25 mouse cellular contexts compared by ENCODE assay signal in genomic region chr14:105993124-105993523, GRCm38 (mm10).
DNase-seq lines count a peak whose midpoint lies in the region; ATAC-seq and TF ChIP-seq lines count a peak whose summit lies in the region.
"Had no signal": no experiment of that assay in that cellular context is flagged by ENCODE, and none has a peak within 500 bp of the region (broad histone marks: within the 10 kb centered on the region; RNA-seq: fewer than 3 reads in every experiment).

No protein-coding gene starts in this region.

- no peaks in the 10 kb centered on the region for H3K27me3 ChIP-seq in embryonic facial prominence, embryonic 14.5 days (replicated peaks; ENCODE audit: control insufficient read depth, insufficient read depth, low read length)
- no peaks in the 10 kb centered on the region for H3K27me3 ChIP-seq in embryonic facial prominence, embryonic 10.5 days (replicated peaks; ENCODE audit: low read depth, poor library complexity, severe bottlenecking)
- no peaks in the 10 kb centered on the region for H3K27me3 ChIP-seq in lung, postnatal 0 days (replicated peaks; ENCODE audit: insufficient read depth, low read length)
- no peaks in the 10 kb centered on the region for H3K27me3 ChIP-seq in limb, embryonic 13.5 days
- H3K27me3 ChIP-seq: CH12.LX; hindbrain, embryonic 15.5 days; kidney, embryonic 15.5 days; liver, embryonic 12.5 days had no signal

- H3K4me3 ChIP-seq in embryonic facial prominence, embryonic 14.5 days (ENCODE audit: low read depth, low read length), result no peak overlapping the region
- H3K4me3 ChIP-seq in embryonic facial prominence, embryonic 10.5 days, result no peak overlapping the region
- H3K4me3 ChIP-seq in lung, postnatal 0 days (ENCODE audit: low read depth, low read length), result no peak overlapping the region
- no peak overlapping the region for H3K4me3 ChIP-seq in lung, adult 2 months (replicated peaks; ENCODE audit: extremely low read depth, low read depth, low read length)
- no peak overlapping the region for H3K4me3 ChIP-seq in limb, embryonic 13.5 days
- H3K4me3 ChIP-seq: hindbrain, embryonic 10.5 days; hindbrain, embryonic 15.5 days; kidney, embryonic 15.5 days; liver, embryonic 12.5 days had no signal

- TF ChIP-seq CTCF in lung, postnatal 0 days (IDR thresholded peaks at IDR 0.05), result no peak
- TF ChIP-seq CTCF in lung, adult 2 months (IDR thresholded peaks at IDR 0.05; ENCODE audit: insufficient read depth, low read length), result no peak

- no peak overlapping the region for H3K27ac ChIP-seq in embryonic facial prominence, embryonic 14.5 days (replicated peaks; ENCODE audit: low read depth, low read length)
- no peak overlapping the region for H3K27ac ChIP-seq in embryonic facial prominence, embryonic 10.5 days (replicated peaks)
- no peak overlapping the region for H3K27ac ChIP-seq in lung, postnatal 0 days (ENCODE audit: low read length)
- H3K27ac ChIP-seq in limb, embryonic 13.5 days, result no peak overlapping the region
- H3K27ac ChIP-seq: hindbrain, embryonic 10.5 days; hindbrain, embryonic 15.5 days; kidney, embryonic 15.5 days; liver, embryonic 12.5 days; macrophage had no signal

- no peak for TF ChIP-seq POLR2A in lung, adult 2 months (IDR thresholded peaks at IDR 0.05; ENCODE audit: borderline replicate concordance, extremely low read depth, low read depth, low read length)

- no peak for ATAC-seq in embryonic facial prominence, embryonic 14.5 days (ENCODE audit: low read depth)
- no peak; the same call in 1 of the 2 replicates for ATAC-seq in lung, postnatal 0 days
- ATAC-seq in limb, embryonic 13.5 days (ENCODE audit: low FRiP score, low read depth), result peak; percentile 83
- ATAC-seq: forebrain, embryonic 14.5 days; inflammation-experienced regulatory T-cells, adult 6 months; liver, embryonic 12.5 days; liver, postnatal 0 days had no signal

- H3K9me3 ChIP-seq in embryonic facial prominence, embryonic 14.5 days (ENCODE audit: control insufficient read depth, low read length), result no peaks in the 10 kb centered on the region
- no peaks in the 10 kb centered on the region for H3K9me3 ChIP-seq in embryonic facial prominence, embryonic 10.5 days
- no peaks in the 10 kb centered on the region for H3K9me3 ChIP-seq in lung, postnatal 0 days (ENCODE audit: low read length)
- H3K9me3 ChIP-seq in limb, embryonic 13.5 days, result no peaks in the 10 kb centered on the region
- H3K9me3 ChIP-seq: hindbrain, embryonic 10.5 days; hindbrain, embryonic 15.5 days; kidney, embryonic 15.5 days; liver, embryonic 12.5 days had no signal

- no peak overlapping the region for H3K4me2 ChIP-seq in embryonic facial prominence, embryonic 14.5 days (ENCODE audit: low read depth, low read length)
- H3K4me2 ChIP-seq in lung, postnatal 0 days (replicated peaks; ENCODE audit: low read depth, low read length), result no peak overlapping the region
- H3K4me2 ChIP-seq in limb, embryonic 13.5 days (replicated peaks), result no peak overlapping the region
- H3K4me2 ChIP-seq: hindbrain, embryonic 15.5 days; kidney, embryonic 15.5 days; liver, embryonic 12.5 days had no signal

- no peaks in the 10 kb centered on the region for H3K36me3 ChIP-seq in embryonic facial prominence, embryonic 14.5 days (ENCODE audit: control insufficient read depth, insufficient read depth, low read length)
- no peaks in the 10 kb centered on the region for H3K36me3 ChIP-seq in embryonic facial prominence, embryonic 10.5 days (replicated peaks)
- no peaks in the 10 kb centered on the region for H3K36me3 ChIP-seq in lung, postnatal 0 days (ENCODE audit: insufficient read depth, low read length)
- H3K36me3 ChIP-seq in limb, embryonic 13.5 days, result no peaks in the 10 kb centered on the region
- H3K36me3 ChIP-seq: hindbrain, embryonic 10.5 days; hindbrain, embryonic 15.5 days; kidney, embryonic 15.5 days; liver, embryonic 12.5 days had no signal

- no peak overlapping the region for H3K9ac ChIP-seq in embryonic facial prominence, embryonic 14.5 days (ENCODE audit: low read depth, low read length)
- no peak overlapping the region for H3K9ac ChIP-seq in lung, postnatal 0 days (replicated peaks; ENCODE audit: low read depth)
- no peak overlapping the region for H3K9ac ChIP-seq in limb, embryonic 13.5 days
- H3K9ac ChIP-seq: hindbrain, embryonic 15.5 days; kidney, embryonic 15.5 days; liver, embryonic 12.5 days; liver, postnatal 0 days had no signal

- no peak for TF ChIP-seq EP300 in lung, postnatal 0 days (IDR thresholded peaks at IDR 0.05)

- 75% methylated on average over 3 of the region's 3 CpGs for WGBS in embryonic facial prominence, embryonic 14.5 days
- WGBS in embryonic facial prominence, embryonic 10.5 days, result 84% methylated on average over 3 of the region's 3 CpGs
- 37% methylated on average over 3 of the region's 3 CpGs for WGBS in lung, postnatal 0 days
- 43% methylated on average over 3 of the region's 3 CpGs for WGBS in lung, adult 2 months
- 50% methylated on average over 3 of the region's 3 CpGs for WGBS in limb, embryonic 13.5 days

- H3K4me1 ChIP-seq in embryonic facial prominence, embryonic 14.5 days (ENCODE audit: control insufficient read depth, insufficient read depth, low read length), result no peaks in the 10 kb centered on the region
- H3K4me1 ChIP-seq in embryonic facial prominence, embryonic 10.5 days, result no peaks in the 10 kb centered on the region
- no peaks in the 10 kb centered on the region for H3K4me1 ChIP-seq in lung, postnatal 0 days (ENCODE audit: insufficient read depth, low read depth, low read length)
- no peaks in the 10 kb centered on the region for H3K4me1 ChIP-seq in lung, adult 2 months (ENCODE audit: control insufficient read depth, insufficient read depth, low read length)
- H3K4me1 ChIP-seq in limb, embryonic 13.5 days, result no peaks in the 10 kb centered on the region
- H3K4me1 ChIP-seq: hindbrain, embryonic 10.5 days; hindbrain, embryonic 15.5 days; kidney, embryonic 15.5 days; liver, embryonic 12.5 days had no signal

- intact Hi-C loops in left cerebral cortex, postnatal 4 days (cut with DNase I), result no loop called here

- DNase-seq in embryonic facial prominence, embryonic 14.5 days (ENCODE audit: low spot score), result peak; percentile 24
- no peak for DNase-seq in embryonic facial prominence, embryonic 10.5 days (ENCODE audit: low spot score)
- DNase-seq in lung, postnatal 0 days (ENCODE audit: low spot score), result peak; percentile 37
- DNase-seq in lung, adult 2 months, result no peak
- no peak for DNase-seq in layer of hippocampus, postnatal 36 days
- DNase-seq in left cerebral cortex, postnatal 4 days, result no peak
- DNase-seq: adrenal gland, adult 8-10 months; cerebellum, adult 8-10 months; cerebellum, postnatal 25 days; kidney, adult 11 months; kidney, postnatal 25 days; liver, postnatal 0 days; midbrain, embryonic 14.5 days; right cerebral cortex, postnatal 25 days; spleen, adult 18-20 months; thymus, postnatal 14 days had no signal

Comparison
In these comparisons a context has a peak if more than half of its experiments do, and no peak if none do; other contexts are left out.
1. DNase-seq: peak in embryonic facial prominence, embryonic 14.5 days (single experiment) and lung, postnatal 0 days (single experiment); none in embryonic facial prominence, embryonic 10.5 days (single experiment), lung, adult 2 months (single experiment), layer of hippocampus, postnatal 36 days (0 of 2) and left cerebral cortex, postnatal 4 days (single experiment).